Mouse (Mus musculus): ENCODE measurements around the gene Gm43951.

DNA sequence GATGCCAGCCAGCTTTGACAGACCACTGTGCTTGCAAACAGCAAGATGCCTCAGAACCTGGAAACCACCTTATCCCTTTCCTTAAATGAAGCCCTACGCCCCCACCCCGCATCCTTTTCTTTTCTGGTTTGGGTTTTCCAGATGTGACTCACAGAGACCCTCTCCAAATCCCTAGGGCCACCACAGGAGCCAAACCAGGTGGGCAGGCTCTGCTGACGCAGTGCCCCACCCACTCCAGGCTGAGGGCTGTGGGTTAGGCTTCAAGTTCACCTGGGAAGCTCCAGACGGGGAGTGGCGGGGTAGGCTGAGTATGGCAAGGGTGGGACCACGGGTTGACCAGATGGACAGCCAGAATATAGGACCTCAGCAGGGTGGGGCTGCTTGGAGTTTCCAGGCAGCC, 20.3 kb upstream of the Gm43951 start:
- TF ChIP-seq POLR2A (IDR thresholded peaks at IDR 0.05; ENCODE audit: insufficient read length, low read depth) = no peak
- TF ChIP-seq MYOG (IDR thresholded peaks at IDR 0.05; ENCODE audit: control insufficient read depth in 1 of 3, insufficient read depth in 1 of 3, insufficient read length in 2 of 3, low read depth in 2 of 3) = no peak
- no peak for TF ChIP-seq MYOD1 (IDR thresholded peaks at IDR 0.05; ENCODE audit: control insufficient read depth in 1 of 3, insufficient read length in 2 of 3, low read depth in 2 of 3)
- TF ChIP-seq MAX (IDR thresholded peaks at IDR 0.05; ENCODE audit: low read depth) = no peak
- no peak for TF ChIP-seq POLR2AphosphoS2 (IDR thresholded peaks at IDR 0.05; ENCODE audit: insufficient read length, low read depth)
- no peak for TF ChIP-seq TCF12 (IDR thresholded peaks at IDR 0.05; ENCODE audit: insufficient read depth, poor library complexity, severe bottlenecking)
- TF ChIP-seq E2F4 (IDR thresholded peaks at IDR 0.05; ENCODE audit: insufficient read depth) = no peak
- no peak for TF ChIP-seq USF1 (IDR thresholded peaks at IDR 0.05; ENCODE audit: low read depth)
- TF ChIP-seq SRF (IDR thresholded peaks at IDR 0.05; ENCODE audit: control insufficient read depth, insufficient read length, low read depth) = no peak
